Mouse (Mus musculus) cerebellum, adult 2 months (tissue): Measurements from ENCODE around the gene Ccdc88c.

ENCODE experiments used
- CTCF ChIP-seq: fragments of 200-500 bp; IDR thresholded peaks from 2 replicates; pipeline ENCODE4 v1.5.1; 2011; ENCODE audit warnings: low read depth, mild to moderate bottlenecking, control low read depth, low read length, moderate library complexity, borderline replicate concordance; ENCODE audit not compliant: insufficient read depth
- POLR2A ChIP-seq: fragments of 200-500 bp; IDR thresholded peaks from 2 replicates; pipeline ENCODE4 v1.6.1; 2011; ENCODE audit warnings: low read length, control low read depth, borderline replicate concordance; ENCODE audit not compliant: insufficient read depth

GRCm38 (mm10) chr12:101069813-101070212 is 41.0 kb upstream of the Ccdc88c start:
- TF ChIP-seq CTCF (no peak), POLR2A (no peak)
